Mouse (Mus musculus): ENCODE data around the gene Dennd1a. TPM values are rescaled to one million over a fixed set of nuclear protein-coding genes. Genes with fewer than 3 reads are reported as not detected.
"Not testable (repeated sequence)": the region's sequence is repeated elsewhere in the genome, so short reads cannot be mapped to it uniquely, and the experiment has no call there.

Gene Dennd1a
- total RNA-seq, 1 experiment from 2014 or later = 20.8 TPM

- no peak for ATAC-seq (replicated peaks in 1 of 2; ENCODE audit: insufficient read depth in 1 of 2, low FRiP score in 2 of 2, low TSS enrichment in 1 of 2, low read depth in 1 of 2, poor library complexity in 2 of 2, severe bottlenecking in 2 of 2)
Measured at GRCm38 (mm10) chr2:37981562-37982403, 305.4 kb downstream of the Dennd1a start.

GRCm38 (mm10) chr2:37974201-37974600, 313.0 kb downstream of the Dennd1a start:
- ATAC-seq (replicated peaks in 1 of 2; ENCODE audit: insufficient read depth in 1 of 2, low FRiP score in 2 of 2, low TSS enrichment in 1 of 2, low read depth in 1 of 2, poor library complexity in 2 of 2, severe bottlenecking in 2 of 2) = no peak

GRCm38 (mm10) chr2:37972621-37973020, 314.6 kb downstream of the Dennd1a start:
- ATAC-seq (replicated peaks in 1 of 2; ENCODE audit: insufficient read depth in 1 of 2, low FRiP score in 2 of 2, low TSS enrichment in 1 of 2, low read depth in 1 of 2, poor library complexity in 2 of 2, severe bottlenecking in 2 of 2) = no peak

- ATAC-seq (replicated peaks in 1 of 2; ENCODE audit: insufficient read depth in 1 of 2, low FRiP score in 2 of 2, low TSS enrichment in 1 of 2, low read depth in 1 of 2, poor library complexity in 2 of 2, severe bottlenecking in 2 of 2) = no peak
Measured at GRCm38 (mm10) chr2:37971726-37972125, 315.5 kb downstream of the Dennd1a start.

- no peak for ATAC-seq (replicated peaks in 1 of 2; ENCODE audit: insufficient read depth in 1 of 2, low FRiP score in 2 of 2, low TSS enrichment in 1 of 2, low read depth in 1 of 2, poor library complexity in 2 of 2, severe bottlenecking in 2 of 2)
Measured at GRCm38 (mm10) chr2:37969713-37970485, 317.3 kb downstream of the Dennd1a start.

- no peak for ATAC-seq (replicated peaks in 1 of 2; ENCODE audit: insufficient read depth in 1 of 2, low FRiP score in 2 of 2, low TSS enrichment in 1 of 2, low read depth in 1 of 2, poor library complexity in 2 of 2, severe bottlenecking in 2 of 2)
Measured at GRCm38 (mm10) chr2:37964534-37964933, 322.7 kb downstream of the Dennd1a start.

GRCm38 (mm10) chr2:37963362-37963761, 323.8 kb downstream of the Dennd1a start:
- no peak for ATAC-seq (replicated peaks in 1 of 2; ENCODE audit: insufficient read depth in 1 of 2, low FRiP score in 2 of 2, low TSS enrichment in 1 of 2, low read depth in 1 of 2, poor library complexity in 2 of 2, severe bottlenecking in 2 of 2)

GRCm38 (mm10) chr2:37948424-37948823, 338.8 kb downstream of the Dennd1a start:
- ATAC-seq (replicated peaks in 1 of 2; ENCODE audit: insufficient read depth in 1 of 2, low FRiP score in 2 of 2, low TSS enrichment in 1 of 2, low read depth in 1 of 2, poor library complexity in 2 of 2, severe bottlenecking in 2 of 2) = no peak

GRCm38 (mm10) chr2:37945598-37946336, 341.4 kb downstream of the Dennd1a start:
- ATAC-seq (replicated peaks in 1 of 2; ENCODE audit: insufficient read depth in 1 of 2, low FRiP score in 2 of 2, low TSS enrichment in 1 of 2, low read depth in 1 of 2, poor library complexity in 2 of 2, severe bottlenecking in 2 of 2) = no peak

GRCm38 (mm10) chr2:37942906-37943305, 344.3 kb downstream of the Dennd1a start:
- no peak for ATAC-seq (replicated peaks in 1 of 2; ENCODE audit: insufficient read depth in 1 of 2, low FRiP score in 2 of 2, low TSS enrichment in 1 of 2, low read depth in 1 of 2, poor library complexity in 2 of 2, severe bottlenecking in 2 of 2)

- ATAC-seq (replicated peaks in 1 of 2; ENCODE audit: insufficient read depth in 1 of 2, low FRiP score in 2 of 2, low TSS enrichment in 1 of 2, low read depth in 1 of 2, poor library complexity in 2 of 2, severe bottlenecking in 2 of 2) = no peak
Measured at GRCm38 (mm10) chr2:37941741-37942140, 345.4 kb downstream of the Dennd1a start.

GRCm38 (mm10) chr2:37940845-37941361, 346.3 kb downstream of the Dennd1a start:
- no peak for ATAC-seq (replicated peaks in 1 of 2; ENCODE audit: insufficient read depth in 1 of 2, low FRiP score in 2 of 2, low TSS enrichment in 1 of 2, low read depth in 1 of 2, poor library complexity in 2 of 2, severe bottlenecking in 2 of 2)

- ATAC-seq (replicated peaks in 1 of 2; ENCODE audit: insufficient read depth in 1 of 2, low FRiP score in 2 of 2, low TSS enrichment in 1 of 2, low read depth in 1 of 2, poor library complexity in 2 of 2, severe bottlenecking in 2 of 2) = no peak
Measured at GRCm38 (mm10) chr2:37939997-37940396, 347.2 kb downstream of the Dennd1a start.

- ATAC-seq (replicated peaks in 1 of 2; ENCODE audit: insufficient read depth in 1 of 2, low FRiP score in 2 of 2, low TSS enrichment in 1 of 2, low read depth in 1 of 2, poor library complexity in 2 of 2, severe bottlenecking in 2 of 2) = not testable (repeated sequence)
Measured at GRCm38 (mm10) chr2:37936922-37937321, 350.3 kb downstream of the Dennd1a start.

- ATAC-seq (replicated peaks in 1 of 2; ENCODE audit: insufficient read depth in 1 of 2, low FRiP score in 2 of 2, low TSS enrichment in 1 of 2, low read depth in 1 of 2, poor library complexity in 2 of 2, severe bottlenecking in 2 of 2) = peak; percentile 87 to 94
Measured at GRCm38 (mm10) chr2:37932240-37932639, 354.9 kb downstream of the Dennd1a start.

- ATAC-seq (replicated peaks in 1 of 2; ENCODE audit: insufficient read depth in 1 of 2, low FRiP score in 2 of 2, low TSS enrichment in 1 of 2, low read depth in 1 of 2, poor library complexity in 2 of 2, severe bottlenecking in 2 of 2) = no peak
Measured at GRCm38 (mm10) chr2:37931018-37931930, 355.9 kb downstream of the Dennd1a start.

GRCm38 (mm10) chr2:37926133-37926503, 361.1 kb downstream of the Dennd1a start:
- ATAC-seq (replicated peaks in 1 of 2; ENCODE audit: insufficient read depth in 1 of 2, low FRiP score in 2 of 2, low TSS enrichment in 1 of 2, low read depth in 1 of 2, poor library complexity in 2 of 2, severe bottlenecking in 2 of 2) = no peak

All from hematopoietic stem cell, adult 5-6 weeks (primary cell).